Mouse (Mus musculus): ENCODE results near the gene Eif1. TPM values are rescaled to one million over a fixed set of nuclear protein-coding genes. Genes with fewer than 3 reads are reported as not detected.
"Not testable (repeated sequence)": the region's sequence is repeated elsewhere in the genome, so short reads cannot be mapped to it uniquely, and the experiment has no call there.

Gene Eif1
- total RNA-seq (2021) = 1,000 to 10,000 TPM; 1,847 to 1,982 TPM
- long read RNA-seq, experiment 1, transcript Eif1-202 (2 exons, 383 nt) = minor isoform, 5 of 1,359 reads
- long read RNA-seq, experiment 1, transcript Eif1-201 (4 exons, 1,322 nt) = major isoform, 1,325 of 1,359 reads
- long read RNA-seq, experiment 1, partial matches to known transcripts = 1 of 1,359 reads
- long read RNA-seq, experiment 1, other reads (novel, unspliced or antisense) = 25 of 1,359 reads
- long read RNA-seq, experiment 2, transcript Eif1-201 (4 exons, 1,322 nt) = major isoform, 1,008 of 1,055 reads
- long read RNA-seq, experiment 2, transcript Eif1-202 (2 exons, 383 nt) = minor isoform, 7 of 1,055 reads
- long read RNA-seq, experiment 2, partial matches to known transcripts = 0 of 1,055 reads
- long read RNA-seq, experiment 2, other reads (novel, unspliced or antisense) = 36 of 1,055 reads

DNA sequence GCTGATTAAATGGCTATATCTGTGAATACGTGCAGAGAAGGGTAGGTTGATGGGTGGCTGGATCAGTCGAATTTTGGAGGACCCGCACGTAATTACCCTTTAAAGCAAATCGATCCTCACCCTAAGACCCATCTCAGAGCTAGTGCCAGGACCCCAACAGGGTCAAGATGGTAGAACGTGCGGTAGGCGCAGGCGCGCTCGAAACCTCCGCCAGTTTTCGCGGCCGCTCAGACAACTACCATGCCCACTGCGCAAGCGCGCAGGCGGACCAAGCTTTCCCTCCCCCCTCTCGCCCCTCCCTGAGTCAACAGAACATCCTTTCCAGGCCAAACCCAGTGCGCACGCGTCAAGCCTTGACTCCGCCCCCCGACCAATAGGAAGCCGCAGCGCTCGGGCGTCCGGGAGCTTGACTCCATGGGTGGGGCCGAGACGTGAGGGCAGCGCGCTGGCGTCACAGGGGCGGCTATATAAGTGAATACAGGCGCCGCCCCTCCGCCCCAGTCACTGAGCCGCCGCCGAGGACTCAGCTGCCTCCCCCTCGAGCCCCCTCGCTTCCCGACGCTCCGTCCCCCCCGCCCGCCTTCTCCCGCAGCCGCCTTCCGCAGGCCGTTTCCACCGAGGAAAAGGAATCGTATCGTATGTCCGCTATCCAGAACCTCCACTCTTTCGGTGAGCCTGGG lies at the start of gene Eif1:
TSS of gene Eif1 (plus strand) at position 394 of the 680 bp plus-strand sequence.
- peak; percentile 100 for DNase-seq

- no peak for DNase-seq
Measured at GRCm38 (mm10) chr11:100271878-100272277, 47.8 kb upstream of the Eif1 start.

DNA sequence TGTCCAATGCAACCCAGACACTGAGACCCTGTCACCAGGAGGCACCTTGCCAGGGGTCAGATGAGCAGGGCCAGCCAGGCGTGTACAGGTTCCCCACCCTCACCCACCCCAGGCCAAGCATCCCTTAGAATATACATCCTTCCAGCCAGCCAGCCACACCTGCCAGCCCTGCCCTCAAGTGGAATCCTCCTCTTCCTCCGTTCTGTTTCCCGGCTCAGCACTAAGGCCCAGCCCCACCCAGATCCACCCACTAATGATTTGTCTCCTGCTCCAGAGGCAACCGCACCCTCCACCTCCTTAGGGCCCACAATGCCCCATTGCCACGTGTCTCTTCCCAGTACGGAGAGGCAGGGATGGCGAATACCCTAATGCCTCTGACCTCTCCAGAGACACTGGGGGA lies 45.0 kb upstream of the Eif1 start:
- DNase-seq = no peak

- no peak for DNase-seq
Measured at GRCm38 (mm10) chr11:100275466-100275865, 44.2 kb upstream of the Eif1 start.

DNA sequence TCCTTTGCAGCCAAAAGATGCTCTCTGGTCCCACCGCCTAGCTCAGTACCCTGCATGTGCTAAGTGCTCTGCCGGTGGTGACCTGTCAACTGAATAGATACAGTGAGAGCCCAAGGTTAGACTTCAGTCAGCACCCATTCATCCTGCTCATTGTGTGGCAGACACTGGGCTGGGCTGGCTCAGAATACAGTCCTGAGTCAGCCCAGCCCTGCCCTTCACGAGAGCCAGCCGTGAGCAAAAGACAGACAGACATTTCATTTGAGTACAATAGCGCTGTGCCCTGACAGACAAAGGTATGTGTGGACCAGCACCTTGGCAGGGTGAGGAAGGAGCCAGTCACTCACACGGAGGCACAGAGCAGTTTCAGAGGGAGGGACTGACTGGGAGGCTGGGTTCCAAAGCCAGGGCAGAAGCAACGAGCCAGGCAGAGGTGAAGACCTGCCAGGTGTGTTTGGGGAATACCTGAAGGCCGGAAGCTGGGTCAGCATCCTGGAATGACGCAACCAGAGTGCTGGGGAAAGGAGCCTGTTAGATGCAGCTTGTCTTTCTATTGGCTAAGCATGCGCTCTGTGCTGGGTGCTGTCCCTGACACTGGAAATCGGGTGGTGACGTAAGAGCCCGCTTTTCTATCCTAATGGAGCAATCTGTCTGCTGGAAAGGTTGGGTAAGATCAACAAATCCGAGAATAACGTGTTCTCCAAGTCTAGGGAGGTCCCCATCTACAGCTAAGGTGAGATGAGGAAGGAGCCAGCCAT lies 41.8 kb upstream of the Eif1 start:
- no peak for DNase-seq

DNA sequence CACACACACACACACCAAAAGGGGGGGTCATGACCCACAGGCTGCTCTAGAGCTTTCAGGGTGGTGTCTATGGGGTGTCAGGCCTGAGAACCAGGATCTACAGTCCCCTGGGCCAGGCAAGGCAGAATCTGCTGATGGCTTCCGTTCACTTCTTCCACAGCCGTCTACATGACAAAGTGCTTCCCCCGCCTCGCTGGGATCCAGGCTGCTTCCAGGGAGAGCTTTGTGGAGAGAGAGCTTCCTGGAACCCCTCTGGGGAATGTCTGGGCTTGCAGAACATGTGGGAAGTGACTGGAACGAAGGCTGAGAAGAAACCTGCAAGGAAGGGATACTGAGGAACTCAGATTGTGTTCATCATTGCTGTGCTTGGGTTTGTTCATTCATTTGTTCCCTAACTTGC lies 40.9 kb upstream of the Eif1 start:
- no peak for DNase-seq

- DNase-seq = peak; percentile 69 to 94
Measured at GRCm38 (mm10) chr11:100281596-100282544, 37.8 kb upstream of the Eif1 start.

- peak; percentile 69 to 89 for DNase-seq
Measured at GRCm38 (mm10) chr11:100282549-100282948, 37.1 kb upstream of the Eif1 start.

- DNase-seq = no peak
Measured at GRCm38 (mm10) chr11:100284988-100285387, 34.7 kb upstream of the Eif1 start.

DNA sequence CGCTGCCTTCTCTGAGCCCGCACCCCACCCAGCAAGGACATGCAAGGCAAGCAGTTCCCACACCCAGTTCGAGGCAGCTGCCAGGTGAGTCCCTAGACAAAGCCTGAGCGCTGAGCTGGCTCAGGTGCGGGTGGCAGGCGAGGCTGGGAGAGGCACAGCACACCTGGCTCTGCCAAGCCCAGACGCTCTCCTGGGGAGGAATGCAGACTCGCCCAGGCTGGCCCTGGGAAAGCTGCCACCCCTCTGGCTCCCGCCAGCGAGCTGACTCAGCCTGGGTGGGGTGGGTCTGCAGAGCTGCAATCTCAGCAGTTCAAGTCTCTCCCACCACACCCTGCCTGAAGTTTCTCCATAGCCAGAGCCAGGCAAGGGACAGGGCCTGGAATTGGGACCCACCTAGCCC lies 32.7 kb upstream of the Eif1 start:
- DNase-seq = peak; percentile 66 to 76

- peak; percentile 23 to 51 for DNase-seq
Measured at GRCm38 (mm10) chr11:100288942-100289341, 30.7 kb upstream of the Eif1 start.

- DNase-seq = peak in 1 of 2 experiments; percentile 21
Measured at GRCm38 (mm10) chr11:100290235-100290634, 29.4 kb upstream of the Eif1 start.

- no peak for DNase-seq
Measured at GRCm38 (mm10) chr11:100292884-100293283, 26.8 kb upstream of the Eif1 start.

GRCm38 (mm10) chr11:100295308-100295707 lies 24.4 kb upstream of the Eif1 start:
- DNase-seq = peak; percentile 70 to 91

DNA sequence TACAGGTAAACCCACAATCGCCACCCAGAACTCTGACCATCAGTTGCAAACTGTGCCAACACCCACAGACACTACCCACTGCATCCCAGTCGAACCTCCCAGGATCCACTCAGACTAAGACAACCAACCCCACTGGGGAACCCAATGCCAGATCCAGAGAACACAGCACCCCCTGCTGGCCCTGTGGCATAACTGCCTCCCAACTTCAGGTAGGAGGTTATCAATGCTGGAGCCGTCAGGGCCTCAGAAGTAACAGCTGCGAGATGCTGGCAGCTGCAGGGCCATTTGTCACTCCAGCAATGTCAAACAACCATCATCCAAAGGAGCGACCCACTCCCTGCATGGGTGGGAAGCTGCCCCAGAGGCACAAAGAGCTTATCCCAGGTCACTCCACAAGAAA lies 21.9 kb upstream of the Eif1 start:
- DNase-seq = no peak

GRCm38 (mm10) chr11:100298274-100299036 lies 21.2 kb upstream of the Eif1 start:
- peak; percentile 63 to 91 for DNase-seq

DNA sequence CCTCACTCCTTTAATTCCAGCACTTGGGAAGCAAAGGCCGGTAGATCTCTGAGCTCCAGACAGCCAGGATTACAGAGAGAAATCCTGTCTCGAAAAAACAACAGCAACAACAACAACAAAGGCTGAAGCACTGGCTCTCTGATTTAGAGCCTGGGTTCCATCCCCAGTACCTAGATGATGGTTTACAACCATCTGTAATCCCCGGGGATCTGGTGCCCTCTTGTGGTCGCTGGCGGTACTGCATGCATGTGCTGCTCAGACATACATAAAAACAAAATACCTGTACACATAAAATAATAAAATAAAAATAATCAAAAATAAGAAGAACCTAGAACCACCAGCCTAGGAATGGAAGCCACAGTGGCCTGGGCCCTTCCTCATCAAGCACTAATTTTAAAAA lies 19.4 kb upstream of the Eif1 start:
- peak in 1 of 2 experiments; percentile 85 for DNase-seq

GRCm38 (mm10) chr11:100301292-100301691 lies 18.4 kb upstream of the Eif1 start:
- DNase-seq = no peak

DNA sequence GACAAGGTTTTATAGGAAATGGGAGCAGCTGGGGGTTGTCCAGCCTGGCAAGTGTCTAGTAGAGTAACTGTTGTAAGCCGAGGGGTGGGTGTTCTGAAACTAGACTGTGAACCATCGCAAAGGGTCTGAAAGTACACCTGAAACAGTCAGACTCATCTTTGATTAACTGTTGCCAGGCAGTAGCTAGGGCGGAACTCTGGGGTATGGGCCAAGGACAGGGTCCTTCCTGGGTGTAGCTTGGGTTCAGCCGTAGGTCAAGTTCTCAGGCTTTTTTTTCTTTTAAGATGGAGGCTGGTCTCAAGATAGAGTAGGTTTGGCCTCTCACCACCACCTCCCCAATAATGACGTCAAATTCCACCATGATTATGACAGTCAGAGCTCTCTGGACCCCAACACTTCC lies 11.8 kb upstream of the Eif1 start:
- DNase-seq = no peak

GRCm38 (mm10) chr11:100308672-100309071 lies 11.0 kb upstream of the Eif1 start:
- DNase-seq = not testable (repeated sequence)

DNA sequence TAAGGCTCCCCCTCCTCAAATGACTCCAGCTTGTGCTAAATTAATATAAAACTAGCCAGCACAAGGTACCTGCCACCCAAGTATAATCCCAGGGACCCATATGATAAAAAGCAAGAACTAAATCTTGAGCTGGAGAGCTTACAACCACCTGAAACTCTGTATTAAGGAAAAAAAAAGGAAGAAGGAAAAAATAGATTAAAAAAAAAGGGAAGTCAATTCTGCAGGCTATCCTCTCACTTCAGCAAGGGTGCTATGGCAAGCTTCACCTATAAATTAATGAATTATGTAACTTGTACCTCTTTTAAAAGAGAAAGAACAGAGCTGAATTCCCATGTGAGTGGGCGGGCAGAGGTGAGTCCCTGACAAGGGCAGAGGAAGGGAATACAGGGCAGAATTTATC lies 8.0 kb upstream of the Eif1 start:
- DNase-seq = no peak

All from heart, adult 18-20 months (tissue).